Mouse (Mus musculus) limb, embryonic 10.5 days (tissue): ENCODE results near the gene Tbc1d23. TPM values are rescaled to one million over a fixed set of nuclear protein-coding genes. Genes with fewer than 3 reads are reported as not detected.

Experiments used
- DNase-seq: peaks from one replicate; pipeline ENCODE4 v3.0.0-alpha.2; 2017; ENCODE audit warnings: low spot score
- H3K27ac ChIP-seq: fragments of 300-500 bp; sonication (generic); 2 replicates; pipeline ENCODE4 v1.5.1; 2016; ENCODE audit warnings: mild to moderate bottlenecking
- H3K27me3 ChIP-seq: fragments of 300-500 bp; sonication (generic); 2 replicates; pipeline ENCODE4 v1.6.1; 2016; ENCODE audit warnings: low read depth, mild to moderate bottlenecking; ENCODE audit not compliant: poor library complexity, severe bottlenecking
- H3K36me3 ChIP-seq: fragments of 300-500 bp; sonication (generic); 2 replicates; pipeline ENCODE4 v1.6.1; 2016; ENCODE audit warnings: mild to moderate bottlenecking, moderate library complexity
- H3K4me1 ChIP-seq: fragments of 300-500 bp; sonication (generic); 2 replicates; pipeline ENCODE4 v1.6.1; 2016
- H3K4me3 ChIP-seq: fragments of 300-500 bp; sonication (generic); 2 replicates; pipeline ENCODE4 v1.5.1; 2016; ENCODE audit warnings: mild to moderate bottlenecking, moderate library complexity
- H3K9me3 ChIP-seq: fragments of 300-500 bp; sonication (generic); replicated peaks from 2 replicates; pipeline ENCODE4 v1.6.1; 2016; ENCODE audit warnings: mild to moderate bottlenecking
- WGBS: fragments of 180-500 bp; shearing (Covaris S2); methylation state at CpG from one replicate; pipeline ENCODE4 v1.1.7; 2016; 5-methylcytosine and 5-hydroxymethylcytosine counted together
- polyA plus RNA-seq: library from polyadenylated mRNA; unstranded; fragments of >200 nt; fragmentation: Nextera tagmentation; extraction: Ambion mirVana; gene quantifications from 2 replicates; pipeline ENCODE4 v1.2.1, GENCODE M21; 2016

Tbc1d23 gene
- polyA plus RNA-seq: 16.5 and 23.5 TPM in 2 replicates

DNA sequence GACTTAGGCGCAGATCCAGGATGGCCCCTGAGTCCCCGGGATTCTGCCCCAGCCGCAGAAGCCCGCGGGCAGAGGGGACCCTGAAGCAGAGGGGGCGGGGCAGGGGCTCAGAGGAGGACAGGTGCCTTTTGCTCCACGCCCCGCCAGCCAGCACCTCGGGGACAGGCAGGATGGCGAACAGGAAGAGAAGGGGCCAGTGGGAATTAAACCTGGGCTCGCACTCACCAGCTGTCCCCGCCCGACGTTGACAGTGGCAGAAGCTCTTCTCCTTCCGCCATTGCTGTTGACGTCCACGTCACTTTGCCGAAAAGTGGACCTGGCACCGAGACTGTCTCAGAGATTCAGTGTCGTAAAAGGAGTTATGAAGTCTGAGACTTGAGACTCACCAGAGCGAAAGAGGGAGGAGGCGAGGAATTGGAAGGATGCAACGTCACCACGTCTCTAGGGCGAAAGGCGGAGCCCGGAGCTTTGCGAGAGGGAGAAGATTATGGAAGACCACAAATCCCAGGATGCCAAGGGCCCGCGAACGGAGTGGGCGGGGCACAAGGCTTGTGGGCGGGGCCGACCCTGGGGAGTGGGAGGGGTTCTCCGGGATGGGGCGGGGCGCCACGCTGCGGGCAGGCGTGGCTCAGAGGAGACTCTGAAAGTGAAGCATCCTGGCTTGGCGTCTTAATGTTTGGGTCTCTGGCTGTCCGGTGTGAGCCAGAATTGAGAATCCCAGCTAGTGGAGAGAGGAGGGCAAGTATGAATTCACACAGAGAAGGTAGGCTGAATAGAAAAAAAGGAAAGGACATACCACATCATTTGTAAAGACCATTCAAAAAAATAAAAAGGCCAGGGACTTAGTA is at the start of gene Tbc1d23:
Gene Tbc1d23, minus strand, starts transcription at position 416 of the 848 bp plus-strand sequence.
- Histone ChIP-seq H3K4me1 (peaks cover 8% of the 10 kb centered on the region; the same call in 1 of the 2 replicates), H3K9me3 (no peaks in the 10 kb centered on the region), H3K4me3 (peak within 1 kb of the TSS; percentile 90), H3K36me3 (no peaks in the 10 kb centered on the region), H3K27me3 (no peaks in the 10 kb centered on the region), H3K27ac (peak within 1 kb of the TSS; percentile 85)
- peak; percentile 98 for DNase-seq
- under 1% methylated on average over 42 of the region's 42 CpGs for WGBS

DNA sequence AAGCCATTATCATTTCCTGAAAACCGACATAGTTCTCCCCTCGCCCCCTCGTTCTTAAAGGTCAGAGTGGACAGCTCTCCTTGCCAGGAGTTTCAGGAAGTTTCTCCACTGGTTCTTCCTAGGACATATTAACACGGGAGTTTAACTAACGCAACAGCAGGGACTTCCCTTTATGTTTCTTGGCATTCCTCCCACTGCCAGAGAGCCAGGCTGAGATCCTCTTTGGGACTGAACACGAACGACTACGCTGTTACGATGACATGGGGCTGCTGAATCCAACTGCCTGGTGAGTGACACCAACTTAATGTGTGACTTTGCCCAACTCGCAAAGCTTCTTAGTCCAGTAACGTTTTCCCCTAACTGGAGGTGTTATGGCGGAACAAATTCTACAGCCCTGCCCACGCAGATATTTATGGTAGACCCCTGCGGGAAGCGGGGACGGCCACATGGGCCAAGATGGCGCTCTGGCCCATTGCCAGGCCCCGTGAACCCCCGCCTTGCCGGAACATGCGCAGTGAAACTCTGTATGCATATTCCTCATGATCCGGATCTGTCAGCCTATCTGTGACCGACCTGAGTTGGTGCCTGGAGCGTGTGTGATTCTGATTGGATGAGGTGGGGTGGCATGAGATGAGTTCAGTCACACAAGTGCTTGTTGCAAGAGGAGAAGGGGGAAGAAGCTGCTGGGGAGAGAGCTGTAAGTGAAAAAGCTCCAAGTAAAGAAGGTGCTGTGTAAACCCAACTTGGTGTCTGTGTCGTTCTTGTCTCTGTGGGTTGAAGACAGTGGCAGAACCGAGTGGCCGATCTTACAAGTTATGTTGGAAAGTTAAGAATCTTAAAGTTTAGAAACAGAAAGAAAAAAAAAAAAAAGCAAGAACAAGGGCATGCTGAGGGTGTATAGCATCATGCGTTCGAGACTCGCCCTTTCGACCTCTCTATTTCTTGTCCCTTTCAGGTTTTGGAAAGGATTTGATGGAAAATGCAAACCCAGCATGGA is 49.2 kb upstream of the Tbc1d23 start:
- H3K27ac ChIP-seq: no peak overlapping the region
- no peak overlapping the region for H3K4me3 ChIP-seq
- DNase-seq: no peak
- no peaks in the 10 kb centered on the region for H3K27me3 ChIP-seq
- H3K9me3 ChIP-seq: no peaks in the 10 kb centered on the region
- no peaks in the 10 kb centered on the region for H3K36me3 ChIP-seq
- WGBS: 94% methylated on average over 31 of the region's 31 CpGs
- H3K4me1 ChIP-seq: no peaks in the 10 kb centered on the region

DNA sequence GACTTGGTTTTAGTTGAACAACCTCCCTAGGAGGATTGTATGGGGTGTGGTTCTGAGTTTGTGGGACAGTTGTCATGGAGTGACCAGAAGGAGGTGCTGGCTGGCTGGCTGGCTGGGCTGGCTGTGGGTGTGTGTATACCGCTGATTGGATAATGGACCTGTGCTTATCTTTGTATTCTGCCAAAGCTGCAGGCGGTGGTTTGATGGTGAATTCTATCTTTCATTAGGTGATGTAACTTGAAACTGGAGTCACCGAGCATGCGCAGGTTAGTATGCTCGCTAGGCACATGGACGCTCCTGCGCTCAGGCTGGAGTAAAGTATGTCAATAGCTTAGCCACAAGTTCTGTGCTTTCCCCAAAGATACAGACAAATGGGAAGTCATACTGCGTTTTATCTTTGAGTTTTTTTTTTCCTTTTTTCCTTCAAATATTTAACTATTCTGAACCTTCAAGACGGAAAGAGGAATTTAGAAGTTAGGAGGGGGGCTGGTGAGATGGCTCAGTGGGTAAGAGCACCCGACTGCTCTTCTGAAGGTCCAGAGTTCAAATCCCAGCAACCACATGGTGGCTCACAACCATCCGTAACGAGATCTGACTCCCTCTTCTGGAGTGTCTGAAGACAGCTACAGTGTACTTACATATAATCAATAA is 47.8 kb upstream of the Tbc1d23 start:
- 90% methylated on average over 10 of the region's 12 CpGs for WGBS
- DNase-seq: no peak
- Histone ChIP-seq H3K27ac (no peak overlapping the region), H3K4me1 (no peaks in the 10 kb centered on the region), H3K36me3 (no peaks in the 10 kb centered on the region), H3K4me3 (no peak overlapping the region), H3K9me3 (no peaks in the 10 kb centered on the region), H3K27me3 (no peaks in the 10 kb centered on the region)

DNA sequence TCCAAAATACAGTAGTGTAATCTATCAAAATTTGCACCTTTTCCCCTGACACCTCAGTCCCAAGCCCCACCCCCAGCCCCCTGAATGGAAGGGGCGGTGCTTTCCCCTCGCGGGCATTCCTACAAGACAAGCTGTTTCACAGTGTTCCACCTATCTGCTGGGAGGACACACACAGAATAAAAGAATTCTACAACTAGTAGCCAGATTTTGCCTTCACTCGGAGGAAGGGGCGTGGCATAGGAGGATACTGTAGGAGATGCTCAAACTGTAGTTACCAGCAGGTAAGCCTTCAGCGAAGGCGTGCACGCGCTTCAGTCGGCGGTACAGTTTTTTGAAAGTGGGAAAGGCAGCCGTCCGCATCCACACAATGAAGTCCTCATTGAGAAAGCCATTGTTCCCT is 38.4 kb upstream of the Tbc1d23 start:
- Histone ChIP-seq H3K27ac (no peak overlapping the region), H3K4me1 (no peaks in the 10 kb centered on the region), H3K36me3 (no peaks in the 10 kb centered on the region), H3K27me3 (no peaks in the 10 kb centered on the region), H3K9me3 (no peaks in the 10 kb centered on the region), H3K4me3 (no peak overlapping the region)
- WGBS: 93% methylated on average over 13 of the region's 13 CpGs
- DNase-seq: no peak

DNA sequence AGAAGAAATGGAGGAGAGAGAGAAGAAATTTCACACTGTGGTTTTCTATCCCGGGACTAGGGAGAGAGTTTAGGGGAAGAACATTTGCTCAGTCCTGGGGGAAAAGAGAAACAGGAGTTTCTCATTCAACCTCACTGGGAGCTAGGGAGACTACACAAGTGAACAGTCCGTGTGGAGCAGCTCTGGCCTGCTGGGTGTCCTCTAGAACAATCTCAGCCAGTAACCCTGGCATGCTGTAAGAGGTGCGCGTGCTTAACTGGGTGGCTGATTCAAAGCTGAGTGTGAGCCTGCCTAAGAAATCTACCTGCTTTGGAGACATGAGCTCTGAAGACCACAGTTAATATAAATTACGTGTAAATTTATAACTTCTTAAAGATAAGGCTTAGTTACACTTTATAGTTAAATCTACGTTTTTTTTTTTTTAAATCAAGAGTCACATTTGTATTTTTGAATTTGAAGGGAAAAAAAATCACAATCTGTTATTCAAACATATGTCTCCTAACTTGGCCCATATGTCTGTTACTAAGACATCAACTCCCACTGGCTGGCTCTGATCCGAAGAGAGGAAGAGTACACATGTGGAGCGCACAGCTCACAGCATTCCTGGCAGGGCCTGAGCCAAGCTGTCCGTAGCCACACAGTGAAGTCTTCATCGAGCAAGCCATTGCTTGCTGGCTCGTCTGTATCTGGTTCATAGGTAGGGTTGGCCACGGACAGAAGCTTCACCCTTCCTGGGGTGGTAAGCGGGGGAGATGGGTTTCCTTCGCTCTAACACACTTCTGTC is 36.9 kb upstream of the Tbc1d23 start:
- Histone ChIP-seq H3K27me3 (no peaks in the 10 kb centered on the region), H3K9me3 (no peaks in the 10 kb centered on the region), H3K4me3 (no peak overlapping the region), H3K27ac (no peak overlapping the region), H3K36me3 (no peaks in the 10 kb centered on the region), H3K4me1 (no peaks in the 10 kb centered on the region)
- WGBS: 91% methylated on average over 14 of the region's 14 CpGs
- no peak for DNase-seq

DNA sequence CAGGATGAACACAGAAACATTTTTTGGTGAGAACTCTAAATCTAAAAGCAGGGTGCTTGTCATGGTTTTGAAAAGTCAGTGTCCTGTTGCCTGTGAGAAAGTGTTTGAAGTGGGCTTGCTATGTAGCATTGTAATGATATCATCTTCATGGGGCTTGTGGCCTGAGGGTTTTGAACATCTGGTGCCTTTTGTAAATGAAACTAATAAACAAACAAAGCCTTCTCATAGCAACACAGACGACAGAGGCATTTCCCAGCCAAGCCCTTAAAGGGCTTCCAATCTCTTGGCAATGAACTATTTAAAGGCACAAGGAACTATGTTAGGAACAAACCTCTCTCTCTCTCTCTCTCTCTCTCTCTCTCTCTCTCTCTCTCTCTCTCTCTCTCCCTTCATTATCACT is 35.8 kb upstream of the Tbc1d23 start:
- WGBS: 14% methylated on average over 1 of the region's 1 CpGs
- Histone ChIP-seq H3K36me3 (no peaks in the 10 kb centered on the region), H3K4me1 (no peaks in the 10 kb centered on the region), H3K27me3 (no peaks in the 10 kb centered on the region), H3K9me3 (no peaks in the 10 kb centered on the region), H3K4me3 (no peak overlapping the region), H3K27ac (no peak overlapping the region)
- no peak for DNase-seq

DNA sequence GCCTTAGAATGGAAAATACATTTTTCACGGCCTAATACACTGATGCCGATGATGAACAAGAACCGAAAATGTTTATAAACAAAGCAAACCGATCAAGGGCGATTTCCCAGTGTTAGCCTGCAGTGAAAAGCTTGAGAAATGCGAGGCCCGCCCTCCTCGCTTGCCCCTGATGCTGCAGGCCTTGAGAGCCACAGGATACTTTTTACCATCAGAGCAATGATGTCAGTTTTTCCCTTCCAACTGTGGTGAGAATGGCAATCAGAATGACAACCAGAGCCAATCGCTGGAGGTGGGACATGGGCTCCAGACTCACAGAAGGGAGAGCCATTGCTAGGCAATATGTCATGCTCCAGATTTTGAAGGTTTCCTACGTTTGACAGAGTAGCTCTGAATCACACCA is 28.8 kb upstream of the Tbc1d23 start:
- no peak overlapping the region for H3K27ac ChIP-seq
- H3K27me3 ChIP-seq: no peaks in the 10 kb centered on the region
- H3K36me3 ChIP-seq: no peaks in the 10 kb centered on the region
- H3K9me3 ChIP-seq: no peaks in the 10 kb centered on the region
- H3K4me1 ChIP-seq: no peaks in the 10 kb centered on the region
- 88% methylated on average over 10 of the region's 10 CpGs for WGBS
- no peak for DNase-seq
- H3K4me3 ChIP-seq: no peak overlapping the region

DNA sequence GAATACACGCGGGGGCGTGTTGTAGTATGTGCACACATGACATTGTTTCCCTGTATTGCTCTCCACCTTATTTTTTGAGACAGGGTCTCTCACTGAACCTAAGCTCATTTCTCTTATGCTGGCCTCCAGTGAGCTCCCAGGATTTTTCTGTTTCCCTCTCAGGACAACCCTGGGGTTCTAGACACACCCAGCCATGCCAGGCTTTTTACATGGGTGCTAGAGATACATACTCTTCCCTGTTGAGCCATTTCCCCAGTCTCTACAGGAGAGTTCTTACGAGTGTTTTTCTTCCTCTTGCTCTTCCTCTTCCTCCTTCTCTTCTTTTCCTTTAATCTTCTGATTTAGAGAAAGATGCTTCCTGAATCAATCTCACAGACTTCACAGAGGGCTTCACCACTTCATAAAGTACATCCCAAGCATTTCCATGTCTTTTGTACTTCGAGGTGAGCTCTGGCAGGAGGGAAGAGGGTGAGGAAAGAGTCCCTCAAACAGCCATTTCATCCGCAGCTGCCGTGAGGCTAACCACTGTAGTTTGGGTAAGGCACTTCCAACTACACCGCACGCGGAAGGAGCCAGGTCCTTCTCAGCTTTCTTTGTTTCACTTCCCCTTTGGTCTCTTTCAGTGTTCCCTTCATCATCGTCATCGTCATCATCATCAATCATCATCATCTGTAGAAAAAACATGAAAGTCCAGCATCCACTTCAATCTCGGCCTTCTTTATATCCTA is 28.2 kb upstream of the Tbc1d23 start:
- no peak for DNase-seq

DNA sequence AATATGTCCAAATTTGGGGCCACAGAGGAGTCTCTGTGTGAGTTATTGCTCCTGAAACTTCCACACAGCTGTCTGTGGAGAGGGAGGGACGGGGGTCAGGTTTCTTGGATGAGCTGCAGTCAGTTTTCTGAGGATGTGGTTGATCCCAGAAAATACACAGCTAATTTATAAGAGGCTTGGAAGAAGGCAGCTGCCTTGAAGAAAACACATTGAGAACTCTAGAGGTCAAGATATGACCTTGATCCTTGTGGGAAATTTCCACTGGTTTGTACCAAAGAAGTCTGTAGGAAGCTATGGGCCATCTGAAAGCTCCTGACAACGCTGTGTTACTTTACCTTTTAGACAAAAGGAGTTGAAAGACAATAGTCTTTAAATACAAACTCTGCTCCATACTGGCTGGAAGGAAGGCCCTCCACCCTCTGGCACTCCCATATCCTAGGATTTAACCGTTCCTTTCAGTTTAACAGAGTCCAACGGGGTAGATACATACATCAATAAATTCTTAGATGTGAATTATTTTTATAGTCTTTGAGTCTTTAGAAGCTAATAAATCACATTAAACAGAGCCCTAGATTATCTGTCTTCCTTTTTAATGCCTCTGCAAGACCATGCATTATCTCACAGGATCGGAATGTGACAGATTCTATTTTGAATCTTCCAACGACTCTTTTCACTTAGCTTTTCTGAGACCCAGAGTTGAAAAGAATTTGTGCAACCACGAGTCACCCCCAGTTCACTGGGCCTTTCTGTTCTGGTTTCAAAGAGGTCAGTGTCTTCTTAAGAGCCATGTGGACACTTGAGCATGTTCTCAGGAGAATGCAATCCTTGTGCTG is 20.5 kb upstream of the Tbc1d23 start:
- H3K4me3 ChIP-seq: no peak overlapping the region
- H3K27me3 ChIP-seq: no peaks in the 10 kb centered on the region
- 65% methylated on average over 7 of the region's 7 CpGs for WGBS
- no peaks in the 10 kb centered on the region for H3K9me3 ChIP-seq
- no peaks in the 10 kb centered on the region for H3K4me1 ChIP-seq
- no peaks in the 10 kb centered on the region for H3K36me3 ChIP-seq
- DNase-seq: no peak
- no peak overlapping the region for H3K27ac ChIP-seq

More for the DNA sequence above, 28.2 kb upstream of the Tbc1d23 start:
- Histone ChIP-seq H3K27ac (no peak overlapping the region), H3K9me3 (no peaks in the 10 kb centered on the region), H3K4me3 (no peak overlapping the region), H3K4me1 (no peaks in the 10 kb centered on the region), H3K27me3 (no peaks in the 10 kb centered on the region), H3K36me3 (no peaks in the 10 kb centered on the region)
- WGBS: 90% methylated on average over 13 of the region's 13 CpGs

DNA sequence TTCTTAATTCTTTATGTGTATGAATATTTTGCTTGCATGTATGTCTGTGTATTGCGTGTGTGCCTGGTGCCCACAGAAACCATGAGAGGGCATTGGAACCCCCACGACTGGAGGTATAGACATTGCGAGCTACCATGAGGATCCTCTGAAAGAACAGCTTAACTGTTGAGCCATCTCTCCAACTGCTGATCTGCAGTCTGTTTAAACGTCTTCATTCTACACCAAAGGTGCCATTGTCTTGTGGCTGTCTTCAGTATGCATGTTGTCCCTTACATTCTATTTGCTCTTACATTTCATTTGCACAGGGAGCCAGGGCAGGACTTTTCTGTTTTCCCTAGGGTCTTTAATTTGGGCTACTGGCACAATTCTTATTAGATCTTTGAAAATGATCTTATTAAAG is 19.7 kb upstream of the Tbc1d23 start:
- Histone ChIP-seq H3K4me3 (no peak overlapping the region), H3K27ac (no peak overlapping the region), H3K9me3 (no peaks in the 10 kb centered on the region), H3K27me3 (no peaks in the 10 kb centered on the region), H3K4me1 (no peaks in the 10 kb centered on the region), H3K36me3 (no peaks in the 10 kb centered on the region)
- 87% methylated on average over 4 of the region's 4 CpGs for WGBS
- no peak for DNase-seq

DNA sequence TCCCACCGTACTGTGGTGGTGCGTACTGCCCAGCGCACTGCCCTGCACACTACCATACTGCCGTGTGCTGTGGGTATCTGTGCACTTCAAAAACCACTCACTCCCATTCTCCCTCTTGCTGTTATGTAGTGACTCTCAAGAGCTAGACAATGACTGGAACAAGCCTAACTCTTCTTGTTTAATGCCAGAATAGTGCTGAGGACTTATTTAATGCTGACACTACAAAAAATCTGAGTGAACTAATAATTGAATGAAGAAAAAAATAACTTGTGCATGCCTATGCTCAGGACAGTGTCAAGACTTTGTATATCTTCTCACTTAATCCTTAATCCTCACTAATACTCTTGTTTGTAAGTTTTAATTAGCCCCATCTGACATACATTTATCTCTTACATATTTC is 16.2 kb upstream of the Tbc1d23 start:
- WGBS: 95% methylated on average over 4 of the region's 4 CpGs
- no peak for DNase-seq
- Histone ChIP-seq H3K36me3 (no peaks in the 10 kb centered on the region), H3K27ac (no peak overlapping the region), H3K27me3 (no peaks in the 10 kb centered on the region), H3K4me3 (no peak overlapping the region), H3K4me1 (peaks cover 9% of the 10 kb centered on the region), H3K9me3 (no peaks in the 10 kb centered on the region)
